Mouse (Mus musculus) myocyte (in vitro differentiated cells): ENCODE results near the gene Fstl1. TPM values are rescaled to one million over a fixed set of nuclear protein-coding genes. Genes with fewer than 3 reads are reported as not detected.

Source experiments
- H3K27me3 ChIP-seq: one replicate; pipeline ENCODE4 v1.6.1; 2011; ENCODE audit not compliant: control insufficient read depth, insufficient read depth, insufficient read length
- H3K36me3 ChIP-seq: one replicate; pipeline ENCODE4 v1.6.1; 2011; ENCODE audit not compliant: control insufficient read depth, insufficient read depth
- H3K4me2 ChIP-seq: one replicate; pipeline ENCODE4 v1.6.1; 2011; ENCODE audit warnings: low read depth, control low read depth
- H3K4me3 ChIP-seq: one replicate; pipeline ENCODE4 v1.5.1; 2011; ENCODE audit warnings: mild to moderate bottlenecking, control low read depth, moderate library complexity
- H3K79me2 ChIP-seq: one replicate; pipeline ENCODE4 v1.6.1; 2011; ENCODE audit not compliant: control insufficient read depth, insufficient read depth
- H3ac ChIP-seq: one replicate; pipeline ENCODE4 v1.6.1; 2011; ENCODE audit not compliant: control insufficient read depth, insufficient read length
- CEBPB ChIP-seq: IDR thresholded peaks from 2 replicates; pipeline ENCODE4 v1.6.1; 2011; ENCODE audit warnings: mild to moderate bottlenecking, moderate library complexity; ENCODE audit not compliant: poor library complexity, insufficient read depth, severe bottlenecking
- E2F4 ChIP-seq: IDR thresholded peaks from one replicate; pipeline ENCODE4 v1.6.1; 2011; ENCODE audit warnings: mild to moderate bottlenecking, control low read depth, moderate library complexity; ENCODE audit not compliant: insufficient read depth
- MAX ChIP-seq: IDR thresholded peaks from one replicate; pipeline ENCODE4 v1.6.1; 2011; ENCODE audit warnings: low read depth, mild to moderate bottlenecking, control low read depth
- MYOD1 ChIP-seq, 3 experiments: IDR thresholded peaks; one replicate each; pipeline ENCODE4 v1.6.1; 2011; ENCODE audit warnings: control low read depth in 2 of 3, low read depth in 2 of 3, mild to moderate bottlenecking in 2 of 3, moderate library complexity in 1 of 3; ENCODE audit not compliant: insufficient read length in 2 of 3, control insufficient read depth in 1 of 3
- MYOG ChIP-seq, 3 experiments: IDR thresholded peaks; one replicate each; pipeline ENCODE4 v1.6.1; 2011; ENCODE audit warnings: control low read depth in 2 of 3, low read depth in 2 of 3, mild to moderate bottlenecking in 2 of 3; ENCODE audit not compliant: insufficient read length in 2 of 3, control insufficient read depth in 1 of 3, insufficient read depth in 1 of 3
- POLR2A ChIP-seq: IDR thresholded peaks from one replicate; pipeline ENCODE4 v1.6.1; 2011; ENCODE audit warnings: low read depth, mild to moderate bottlenecking, control low read depth, moderate library complexity; ENCODE audit not compliant: insufficient read length
- POLR2AphosphoS2 ChIP-seq: IDR thresholded peaks from one replicate; pipeline ENCODE4 v1.6.1; 2011; ENCODE audit warnings: low read depth, control low read depth; ENCODE audit not compliant: insufficient read length
- REST ChIP-seq: IDR thresholded peaks from one replicate; pipeline ENCODE4 v1.6.1; 2011; ENCODE audit warnings: mild to moderate bottlenecking, control low read depth, moderate library complexity; ENCODE audit not compliant: insufficient read depth, insufficient read length
- SRF ChIP-seq: IDR thresholded peaks from one replicate; pipeline ENCODE4 v1.6.1; 2011; ENCODE audit warnings: low read depth; ENCODE audit not compliant: control insufficient read depth, insufficient read length
- TCF12 ChIP-seq: IDR thresholded peaks from one replicate; pipeline ENCODE4 v1.6.1; 2011; ENCODE audit warnings: mild to moderate bottlenecking, control low read depth; ENCODE audit not compliant: poor library complexity, insufficient read depth, severe bottlenecking
- TCF3 ChIP-seq: IDR thresholded peaks from one replicate; pipeline ENCODE4 v1.6.1; 2011; ENCODE audit warnings: low read depth, control low read depth; ENCODE audit not compliant: insufficient read length
- USF1 ChIP-seq: IDR thresholded peaks from one replicate; pipeline ENCODE4 v1.6.1; 2011; ENCODE audit warnings: low read depth, mild to moderate bottlenecking, control low read depth, moderate library complexity
- polyA plus RNA-seq: library from polyadenylated mRNA; unstranded; fragments of >200 nt; fragmentation: generic; extraction: Trizol; gene quantifications from one replicate; pipeline ENCODE4 v1.2.1, GENCODE M21; 2012; ENCODE audit warnings: missing spikeins

The Fstl1 gene
- polyA plus RNA-seq, 1 experiment: 134 TPM

DNA sequence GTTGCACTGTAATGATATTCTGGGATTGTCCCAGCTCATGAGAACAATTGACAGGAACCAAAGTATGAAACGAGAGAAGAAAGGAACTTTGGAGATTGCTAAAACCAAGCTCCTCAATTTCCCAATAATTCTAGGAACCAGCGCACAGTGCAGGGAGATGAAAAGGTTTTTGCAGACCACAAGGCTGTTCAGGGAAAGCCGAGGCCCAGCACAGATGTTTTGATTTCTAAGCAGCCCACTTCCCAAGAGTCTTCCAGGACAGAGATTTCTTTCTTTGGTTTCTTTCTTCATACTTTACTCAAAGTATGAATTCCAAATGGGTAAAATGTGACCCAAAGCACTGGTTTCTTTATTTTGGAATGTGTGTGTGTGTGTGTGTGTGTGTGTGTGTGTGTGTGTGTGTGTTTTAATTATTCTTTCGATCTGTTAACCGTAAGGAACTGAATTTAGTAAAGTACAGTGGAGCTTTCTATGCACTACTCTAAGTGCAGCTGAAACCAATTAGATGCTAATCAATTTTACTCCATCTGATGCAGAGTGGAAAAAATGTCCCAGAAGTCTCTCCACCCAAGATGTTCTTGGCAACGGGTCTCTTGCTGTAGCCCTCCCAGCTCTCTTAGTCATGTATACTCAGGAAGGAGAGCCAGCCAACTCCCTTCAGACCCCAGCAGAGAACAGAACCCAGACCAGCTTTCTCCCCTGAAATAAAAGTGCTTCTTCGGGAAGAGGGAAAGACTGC is 44.5 kb upstream of the Fstl1 start:
- Histone ChIP-seq H3K79me2 (no peaks in the 10 kb centered on the region), H3ac (no peak overlapping the region), H3K4me3 (no peak overlapping the region), H3K27me3 (no peaks in the 10 kb centered on the region), H3K4me2 (no peak overlapping the region), H3K36me3 (no peaks in the 10 kb centered on the region)
- TF ChIP-seq TCF12: no peak
- TF ChIP-seq E2F4: no peak
- no peak for TF ChIP-seq MAX
- TF ChIP-seq POLR2A: no peak

- Histone ChIP-seq H3K36me3 (no peaks in the 10 kb centered on the region), H3K4me2 (no peak overlapping the region), H3K79me2 (no peaks in the 10 kb centered on the region), H3K27me3 (no peaks in the 10 kb centered on the region), H3K4me3 (no peak overlapping the region), H3ac (no peak overlapping the region)
- TF ChIP-seq USF1 (no peak), MAX (no peak), E2F4 (no peak), MYOD1 (IDR thresholded peaks at IDR 0.05; ENCODE audit: control insufficient read depth in 1 of 3, insufficient read length in 2 of 3, low read depth in 2 of 3) (no peak), TCF12 (no peak), MYOG (IDR thresholded peaks at IDR 0.05; ENCODE audit: control insufficient read depth in 1 of 3, insufficient read depth in 1 of 3, insufficient read length in 2 of 3, low read depth in 2 of 3) (no peak), CEBPB (no peak), TCF3 (no peak), POLR2AphosphoS2 (no peak), POLR2A (no peak), REST (no peak), SRF (no peak)
Observed at GRCm38 (mm10) chr16:37740076-37740475, 36.6 kb upstream of the Fstl1 start.

- H3ac ChIP-seq: no peak overlapping the region
- no peaks in the 10 kb centered on the region for H3K27me3 ChIP-seq
- no peaks in the 10 kb centered on the region for H3K36me3 ChIP-seq
- H3K79me2 ChIP-seq: no peaks in the 10 kb centered on the region
- no peak for TF ChIP-seq CEBPB
- TF ChIP-seq USF1: no peak
- no peak for TF ChIP-seq REST
- TF ChIP-seq POLR2AphosphoS2: no peak
- no peak for TF ChIP-seq TCF3
- no peak for TF ChIP-seq POLR2A
- no peak for TF ChIP-seq TCF12
- no peak for TF ChIP-seq E2F4
- no peak for TF ChIP-seq MAX
- TF ChIP-seq SRF: no peak
- TF ChIP-seq MYOG (IDR thresholded peaks at IDR 0.05; ENCODE audit: control insufficient read depth in 1 of 3, insufficient read depth in 1 of 3, insufficient read length in 2 of 3, low read depth in 2 of 3): no peak
- no peak for TF ChIP-seq MYOD1 (IDR thresholded peaks at IDR 0.05; ENCODE audit: control insufficient read depth in 1 of 3, insufficient read length in 2 of 3, low read depth in 2 of 3)
- H3K4me3 ChIP-seq: no peak overlapping the region
- H3K4me2 ChIP-seq: peak overlapping the region; percentile 34
Observed at GRCm38 (mm10) chr16:37742266-37742665, 34.4 kb upstream of the Fstl1 start.

DNA sequence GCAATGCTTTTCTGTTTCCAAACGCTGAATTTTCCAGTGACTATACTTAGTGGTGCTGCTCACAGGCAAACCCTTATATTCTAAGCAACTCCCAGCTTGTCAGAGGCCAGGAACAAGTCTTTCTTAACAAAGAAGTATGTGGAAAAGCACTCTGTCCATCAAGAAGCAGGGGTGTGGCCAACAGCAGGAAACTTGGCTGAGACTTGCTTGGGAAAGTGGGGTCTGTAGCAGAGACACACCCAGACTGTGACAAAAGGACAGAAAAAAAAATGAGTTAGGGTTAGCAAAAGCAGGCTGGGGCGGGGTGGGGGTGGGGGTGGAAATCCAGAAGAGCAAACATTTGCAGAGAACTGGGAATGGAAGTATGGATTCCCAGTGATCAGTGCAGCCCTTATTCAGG is 23.8 kb upstream of the Fstl1 start:
- Histone ChIP-seq H3K4me3 (no peak overlapping the region), H3K4me2 (no peak overlapping the region), H3K27me3 (no peaks in the 10 kb centered on the region), H3K36me3 (no peaks in the 10 kb centered on the region), H3K79me2 (no peaks in the 10 kb centered on the region), H3ac (no peak overlapping the region)
- TF ChIP-seq MYOD1 (IDR thresholded peaks at IDR 0.05; ENCODE audit: control insufficient read depth in 1 of 3, insufficient read length in 2 of 3, low read depth in 2 of 3) (no peak), POLR2AphosphoS2 (no peak), POLR2A (no peak), REST (no peak), E2F4 (no peak), TCF12 (no peak), TCF3 (no peak), CEBPB (no peak), USF1 (no peak), MAX (no peak), MYOG (IDR thresholded peaks at IDR 0.05; ENCODE audit: control insufficient read depth in 1 of 3, insufficient read depth in 1 of 3, insufficient read length in 2 of 3, low read depth in 2 of 3) (no peak), SRF (no peak)

DNA sequence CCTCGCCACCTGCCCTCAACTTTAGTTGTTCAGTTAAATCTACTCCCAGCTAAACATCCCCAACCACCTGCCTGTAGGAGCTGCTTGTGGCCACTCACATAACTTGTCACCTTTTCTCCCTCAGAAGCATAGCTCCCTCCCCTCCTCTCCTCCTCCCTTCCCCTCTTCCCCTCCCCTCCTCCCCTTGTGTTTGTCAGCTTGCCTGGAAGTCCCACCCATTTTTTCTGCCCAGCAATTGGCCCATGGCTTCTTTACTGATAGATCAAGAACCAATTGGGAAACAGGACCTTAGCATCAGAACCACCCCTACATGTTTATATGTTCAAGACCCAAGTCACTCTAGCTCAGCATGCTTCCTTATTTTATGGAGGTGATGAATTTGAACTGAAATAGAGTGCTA is 22.9 kb upstream of the Fstl1 start:
- Histone ChIP-seq H3K4me3 (no peak overlapping the region), H3K36me3 (no peaks in the 10 kb centered on the region), H3K4me2 (no peak overlapping the region), H3K79me2 (no peaks in the 10 kb centered on the region), H3K27me3 (no peaks in the 10 kb centered on the region), H3ac (no peak overlapping the region)
- TF ChIP-seq REST: no peak
